Mouse (Mus musculus) right cerebral cortex, adult 18-20 months (tissue): ENCODE data around the gene Utrn.

Experiments used
- DNase-seq: peaks from one replicate; pipeline ENCODE4 v3.0.0; 2022; ENCODE audit warnings: mixed read lengths

Gene Utrn

DNA sequence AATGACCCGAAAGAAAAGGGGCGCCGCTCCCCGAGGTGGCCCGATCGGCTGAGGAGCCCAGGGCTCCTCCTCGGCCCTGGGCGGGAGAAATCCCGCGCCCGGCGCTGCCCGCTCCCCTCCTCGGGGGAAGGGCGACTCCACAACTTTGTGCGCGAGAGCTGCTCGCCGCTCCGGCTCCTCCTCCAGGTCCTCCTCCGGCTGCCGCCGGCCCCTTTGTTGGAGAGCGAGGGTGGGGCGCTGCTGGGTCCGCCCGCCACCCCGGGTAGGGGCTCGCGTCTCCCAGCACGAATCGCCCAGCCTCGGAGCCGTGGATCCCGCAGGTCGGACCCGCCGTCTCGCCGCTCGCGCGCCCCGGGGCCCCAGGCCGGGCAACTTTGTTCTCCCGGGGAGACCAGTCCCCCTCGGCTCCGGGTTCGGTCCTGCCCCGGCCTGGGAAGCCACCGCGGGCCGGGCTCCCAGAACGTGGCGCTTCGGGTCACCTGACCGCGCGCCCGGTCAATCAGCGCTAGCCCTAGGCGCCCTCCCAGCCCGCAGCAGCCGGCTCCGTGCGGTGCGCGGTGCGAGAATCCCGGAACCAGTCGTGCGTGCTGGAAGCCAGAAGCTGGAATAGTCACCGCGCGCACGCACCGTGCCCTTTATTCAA, at the start of gene Utrn:
TSS of gene Utrn (minus strand) at position 337 of the 643 bp plus-strand sequence.
- peak; percentile 58 for DNase-seq

DNA sequence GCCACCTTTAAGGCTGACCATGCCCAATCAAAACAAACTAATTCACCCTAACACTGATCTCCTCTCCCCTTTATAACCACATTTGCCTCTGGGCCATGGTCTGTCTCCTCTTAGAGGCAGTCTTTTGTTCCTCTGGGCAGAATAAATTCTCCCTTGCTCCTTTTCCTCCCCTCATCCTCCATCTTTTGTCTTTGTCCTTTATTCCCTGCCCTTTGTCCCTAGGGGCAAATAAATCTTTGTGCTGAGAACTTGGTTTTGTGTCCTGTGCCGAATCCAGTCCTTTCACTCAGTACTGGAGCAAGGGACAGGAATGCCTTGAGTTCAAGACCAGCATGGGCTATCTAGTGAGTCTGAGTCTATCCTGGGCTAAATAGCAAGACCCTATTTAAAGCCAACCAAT, 48.5 kb upstream of the Utrn start:
- no peak for DNase-seq

DNA sequence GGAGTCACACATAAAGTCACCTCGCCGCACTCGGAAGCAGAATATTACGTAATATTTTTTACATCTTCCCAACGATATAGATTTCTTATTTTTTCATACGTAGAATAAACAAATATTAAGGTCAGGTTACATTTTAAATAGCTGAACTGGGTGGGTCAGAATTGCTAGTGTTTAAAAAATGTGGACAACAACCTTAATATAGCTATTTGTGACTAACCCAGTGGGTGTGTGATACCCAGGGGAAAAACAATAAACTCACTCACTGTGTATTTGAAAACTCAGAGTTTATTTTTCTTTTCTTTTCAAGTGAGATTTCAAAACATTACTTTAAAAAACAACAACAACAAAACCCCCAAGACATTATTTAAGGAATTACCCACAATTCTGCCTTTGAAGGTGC, 47.2 kb upstream of the Utrn start:
- DNase-seq = no peak

DNA sequence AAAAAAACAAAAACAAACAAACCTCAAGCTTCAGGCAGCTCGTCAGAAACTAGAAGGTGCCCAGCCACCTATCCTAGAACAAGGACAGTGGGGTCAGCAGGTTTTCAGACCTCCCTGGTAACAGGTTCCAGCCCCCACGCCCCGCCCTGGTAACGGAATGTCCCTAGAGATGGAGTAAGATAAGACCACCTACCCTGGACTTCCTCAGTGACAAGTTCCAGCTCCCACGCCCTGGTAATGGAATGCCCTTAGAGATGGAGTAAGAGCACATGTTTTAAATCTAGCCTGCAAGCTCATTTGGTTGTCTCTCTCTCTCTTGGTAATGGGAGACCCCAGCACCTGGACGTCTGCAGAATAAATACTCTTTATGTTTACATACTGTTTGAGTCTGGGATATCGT, 46.7 kb upstream of the Utrn start:
- no peak for DNase-seq

DNA sequence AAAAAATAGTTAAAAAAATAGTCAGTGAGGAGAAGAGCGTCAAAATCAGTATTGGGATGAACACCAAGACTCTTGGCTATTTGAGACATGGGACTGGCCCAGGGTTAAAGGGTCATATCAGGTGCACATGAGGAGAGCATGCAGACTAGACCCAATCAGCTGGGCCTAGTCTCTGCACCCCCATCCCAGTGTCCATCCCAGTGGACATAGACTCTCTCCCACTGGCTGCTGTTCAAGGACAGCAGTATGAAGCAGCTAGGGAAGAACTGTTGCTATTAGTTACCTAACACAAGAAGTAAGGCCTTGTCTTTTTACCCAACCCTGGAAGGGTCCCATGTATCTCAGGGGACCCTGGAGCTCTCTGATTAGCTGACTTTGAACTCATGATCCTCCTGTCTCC, 45.0 kb upstream of the Utrn start:
- no peak for DNase-seq

DNA sequence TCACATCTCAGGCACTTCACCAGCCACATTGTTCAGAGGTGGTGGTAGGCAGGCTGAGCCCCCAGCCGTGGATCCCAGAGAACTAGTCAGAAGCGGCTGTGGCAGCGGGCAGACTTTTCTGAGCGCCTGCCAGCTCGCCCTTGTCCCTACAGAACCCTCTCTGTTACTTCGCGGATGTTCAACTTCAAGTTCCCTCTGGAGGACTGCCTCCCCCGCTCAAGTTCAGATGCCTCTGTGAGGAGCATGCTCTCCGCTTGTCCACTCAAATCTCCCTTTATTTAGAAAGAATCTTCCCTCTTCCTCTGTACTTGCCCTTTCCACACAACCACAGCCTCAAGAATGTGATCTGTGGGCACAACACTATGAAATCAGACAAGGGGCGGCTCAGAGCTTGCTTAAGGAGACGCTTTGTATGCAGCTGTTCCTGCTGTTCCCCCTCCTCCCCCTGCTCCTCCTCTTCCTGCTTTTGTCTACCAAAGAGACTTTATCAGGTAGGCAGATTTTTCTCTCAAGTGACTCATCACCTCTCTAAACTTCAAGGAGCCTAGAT, 42.9 kb upstream of the Utrn start:
- DNase-seq = peak; percentile 37

DNA sequence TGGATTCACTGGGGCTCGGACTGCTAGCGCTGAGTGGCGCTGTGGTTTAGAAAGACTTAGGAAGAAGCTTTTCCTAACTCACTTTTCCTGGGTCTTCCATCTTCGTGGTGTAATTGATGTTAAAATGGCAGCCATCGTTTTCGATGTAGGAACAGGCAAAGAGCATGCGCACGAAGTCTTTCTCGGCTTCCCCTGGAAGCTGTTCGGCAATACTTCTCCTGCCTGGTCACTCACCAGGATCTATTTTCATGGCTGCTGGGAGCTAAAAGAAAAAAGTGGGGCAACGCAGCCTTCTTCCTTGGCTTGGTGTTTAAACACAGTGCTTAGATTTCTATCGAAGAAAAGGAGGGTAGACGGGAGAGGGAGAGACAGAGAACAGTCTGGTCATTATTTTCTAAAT, 42.3 kb upstream of the Utrn start:
- DNase-seq = no peak

DNA sequence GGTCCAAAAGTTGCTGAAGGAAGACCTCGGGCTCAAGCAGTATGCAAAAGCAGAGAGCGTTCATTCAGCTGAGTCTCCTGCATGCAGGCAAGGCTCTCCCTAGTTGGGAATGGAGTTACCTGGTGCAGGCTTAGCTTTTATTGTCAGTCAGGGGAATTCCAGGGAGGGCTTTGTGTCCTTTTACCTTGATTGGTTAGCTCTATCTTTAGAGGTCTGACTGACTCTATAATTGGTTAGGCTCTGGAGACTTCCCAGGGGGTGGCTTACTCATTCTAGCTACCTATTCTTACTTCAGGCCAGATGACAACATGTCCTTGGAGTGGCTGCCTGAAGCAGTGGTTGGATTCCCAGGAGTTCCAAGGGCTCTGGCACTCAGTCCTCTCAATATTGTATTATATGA, 40.7 kb upstream of the Utrn start:
- DNase-seq = no peak

DNA sequence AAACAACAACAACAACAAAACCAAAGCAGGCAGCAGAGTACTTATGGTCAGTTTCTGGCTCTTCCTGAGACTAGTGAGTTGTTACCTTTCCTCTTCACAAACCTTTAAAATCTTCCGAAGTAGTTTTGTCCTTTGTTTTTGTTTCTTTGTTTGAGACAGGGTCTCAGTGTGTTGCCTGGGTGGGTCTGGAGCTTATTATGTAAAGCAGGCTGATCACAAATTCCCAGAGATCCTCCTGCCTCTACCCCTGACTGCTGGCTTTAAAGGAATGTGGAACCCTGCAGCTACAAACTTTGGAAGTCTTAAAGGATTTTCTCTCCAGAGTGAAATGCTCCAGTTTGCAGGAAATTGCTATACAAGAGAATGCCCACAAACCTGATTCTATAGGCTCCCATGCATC, 40.0 kb upstream of the Utrn start:
- DNase-seq = no peak

DNA sequence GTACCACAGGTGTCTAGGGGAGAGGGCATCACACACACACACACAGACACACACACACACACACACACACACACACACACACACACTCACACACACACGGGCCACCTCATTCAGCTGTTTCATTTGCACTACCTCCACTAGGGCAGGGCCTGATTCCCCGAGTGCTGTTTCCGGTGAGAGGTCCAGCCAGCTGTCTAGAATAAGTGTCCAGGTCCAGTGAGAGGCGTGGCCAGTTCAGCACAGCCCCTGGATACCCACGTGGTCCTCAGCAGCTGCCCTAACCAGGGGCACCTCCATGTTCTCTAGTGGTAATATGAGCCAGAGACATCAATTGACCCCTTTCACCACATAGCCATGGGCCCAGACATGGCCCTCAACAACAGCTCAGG, 35.0 kb upstream of the Utrn start:
- no peak for DNase-seq

DNA sequence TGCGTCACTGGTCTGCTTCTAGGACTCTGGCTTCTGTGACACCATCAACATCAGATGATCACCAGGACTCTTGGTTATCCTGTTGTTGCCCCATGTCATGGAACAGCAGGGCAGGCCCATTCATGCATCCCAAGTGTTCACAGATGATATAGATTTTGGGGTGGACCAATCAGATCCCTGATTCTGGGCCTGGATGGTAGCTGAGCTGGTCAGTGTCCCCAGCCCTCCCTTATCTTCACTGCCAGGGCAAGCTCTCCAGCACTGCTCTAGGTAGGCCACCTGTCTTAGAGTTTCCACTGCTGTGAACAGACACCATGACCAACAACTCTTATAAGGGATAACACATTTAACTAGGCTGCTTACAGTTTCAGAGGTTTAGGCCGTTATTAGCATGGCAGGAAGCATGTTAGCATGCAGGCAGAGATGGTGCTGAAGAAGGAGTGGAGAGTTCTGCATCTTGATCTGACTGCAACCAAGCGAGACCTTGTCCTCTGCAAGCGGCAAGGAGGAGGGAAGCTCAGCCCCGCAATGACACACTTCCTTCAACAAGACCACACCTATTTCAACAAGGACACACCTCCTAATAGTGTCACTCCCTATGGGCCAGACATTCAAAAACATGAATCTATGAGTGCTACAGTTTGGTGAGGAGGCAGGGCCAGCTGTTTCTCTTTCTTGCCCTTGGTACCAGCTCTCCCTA, 34.4 kb upstream of the Utrn start:
- no peak for DNase-seq

DNA sequence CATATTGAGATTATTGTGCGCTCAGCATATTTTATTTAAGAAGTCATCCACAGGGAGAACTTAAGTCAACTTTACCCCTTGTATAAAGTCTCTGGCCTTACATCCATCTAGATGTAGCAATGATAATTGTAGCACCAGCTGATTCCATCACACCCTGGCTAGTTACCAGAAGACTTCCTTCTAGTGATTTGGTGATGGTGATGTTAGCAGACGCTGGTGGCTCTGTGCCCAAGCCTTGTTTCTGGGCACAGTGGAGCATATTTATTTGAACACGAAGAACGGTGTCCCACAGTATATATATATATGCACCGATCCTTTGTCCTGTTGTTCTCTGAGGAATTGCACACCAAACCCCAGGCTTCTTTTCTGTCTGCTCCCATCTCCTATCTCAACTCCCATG, 30.7 kb upstream of the Utrn start:
- DNase-seq = no peak

DNA sequence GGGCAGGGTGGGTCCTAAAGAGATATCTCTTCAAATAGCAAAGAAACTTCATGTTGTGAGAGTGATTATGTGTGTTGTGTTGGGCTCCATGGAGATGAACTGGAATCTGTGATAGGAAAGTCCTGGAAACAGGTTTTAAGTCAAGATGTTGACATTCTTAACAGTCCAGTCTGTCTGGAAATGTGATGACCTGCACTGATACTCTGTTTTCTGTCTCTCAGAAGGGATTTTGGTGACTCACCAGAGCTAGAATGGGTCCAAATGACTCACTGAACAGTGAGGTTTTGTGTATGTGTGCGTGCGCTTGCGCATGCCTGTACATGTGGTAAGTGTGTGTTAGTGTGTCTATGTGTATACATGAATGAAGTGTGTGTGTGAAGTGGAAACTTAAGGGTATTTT, 24.2 kb upstream of the Utrn start:
- DNase-seq = no peak

DNA sequence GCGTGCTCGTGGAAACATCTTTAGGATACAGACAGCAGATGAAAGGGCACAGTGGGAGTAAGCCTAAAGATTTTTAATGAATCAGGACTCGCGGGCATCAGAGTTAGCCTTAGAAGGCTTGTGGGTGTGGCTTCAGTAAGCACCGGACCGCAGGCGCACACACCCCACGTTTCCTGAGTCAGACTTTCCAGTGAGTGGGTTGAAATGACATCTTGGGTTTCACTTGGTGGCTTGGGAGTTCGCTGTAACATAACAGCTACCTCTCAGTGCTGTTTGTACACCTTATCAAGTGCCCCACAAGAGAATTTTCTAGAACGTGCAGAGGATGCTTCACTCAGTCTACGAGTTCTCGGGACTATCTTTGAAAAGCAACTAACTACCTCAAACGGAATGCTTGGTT, 19.2 kb upstream of the Utrn start:
- DNase-seq = peak; percentile 13

DNA sequence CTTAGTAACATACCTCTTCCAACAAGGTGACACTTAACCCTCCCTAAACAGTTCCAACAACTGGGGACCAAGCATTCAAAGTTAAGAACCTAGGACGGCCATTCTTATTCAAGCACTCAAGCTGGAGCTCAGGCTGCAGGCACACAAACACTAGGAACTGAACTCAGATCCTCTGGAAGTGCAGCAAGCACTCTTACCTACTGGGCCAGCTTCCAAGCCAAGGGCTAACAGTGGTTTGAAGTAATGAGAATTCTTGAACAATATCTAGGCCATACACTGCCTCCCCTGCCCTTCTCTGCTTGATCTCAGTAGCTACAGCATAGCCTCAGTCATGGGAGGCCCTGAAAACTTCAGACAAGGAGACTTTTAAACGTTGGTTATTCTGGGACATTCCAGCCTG, 18.6 kb upstream of the Utrn start:
- DNase-seq = no peak

DNA sequence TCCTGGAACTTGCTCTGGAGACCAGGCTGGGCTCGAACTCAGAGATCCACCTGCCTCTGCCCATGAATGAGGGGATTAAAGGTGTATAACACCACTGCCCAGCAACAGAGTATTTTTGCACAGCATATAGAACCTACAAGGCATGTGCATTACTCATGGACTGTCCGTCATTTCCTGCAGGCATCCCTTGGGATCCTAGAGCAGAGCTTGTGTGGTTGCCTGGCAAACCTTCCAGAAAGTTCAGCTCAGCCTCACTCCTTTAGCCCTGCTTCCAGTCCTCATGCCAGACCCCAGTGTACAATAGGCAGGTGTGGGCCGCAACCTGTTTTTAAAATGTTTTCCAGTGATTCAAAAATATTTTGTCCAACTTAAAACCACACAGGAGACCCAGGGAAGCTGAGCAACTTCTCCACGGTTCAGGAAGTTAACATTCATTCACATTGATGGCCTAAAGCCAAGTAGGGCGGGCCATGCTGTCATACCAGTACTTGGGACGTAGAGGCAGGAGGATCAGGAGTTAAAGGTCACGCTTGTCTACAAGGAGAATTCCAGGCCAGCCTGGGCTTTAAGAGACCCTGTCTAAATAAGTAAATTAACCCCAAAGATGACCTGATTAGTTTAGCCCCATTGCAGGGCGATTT, 15.3 kb upstream of the Utrn start:
- DNase-seq = no peak

DNA sequence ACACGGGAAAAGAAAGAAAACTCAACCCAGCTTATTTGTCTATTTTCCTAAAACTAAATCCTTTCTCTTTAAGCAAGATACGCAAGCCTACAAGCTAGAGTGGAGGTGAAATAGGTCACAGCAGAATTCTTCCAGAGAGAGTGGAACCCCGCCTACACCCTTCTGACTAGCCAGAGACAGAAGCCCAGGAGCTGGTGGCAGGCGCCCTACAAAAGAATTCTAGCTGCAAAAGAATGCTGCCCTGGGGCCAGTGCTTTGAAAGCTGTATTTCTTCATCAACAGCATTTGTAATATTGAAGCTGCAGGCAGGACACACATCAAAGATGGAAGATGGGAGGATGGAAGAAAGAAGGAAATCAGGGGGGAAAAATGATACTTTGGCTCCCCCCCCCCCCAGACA, 12.7 kb upstream of the Utrn start:
- DNase-seq = no peak

DNA sequence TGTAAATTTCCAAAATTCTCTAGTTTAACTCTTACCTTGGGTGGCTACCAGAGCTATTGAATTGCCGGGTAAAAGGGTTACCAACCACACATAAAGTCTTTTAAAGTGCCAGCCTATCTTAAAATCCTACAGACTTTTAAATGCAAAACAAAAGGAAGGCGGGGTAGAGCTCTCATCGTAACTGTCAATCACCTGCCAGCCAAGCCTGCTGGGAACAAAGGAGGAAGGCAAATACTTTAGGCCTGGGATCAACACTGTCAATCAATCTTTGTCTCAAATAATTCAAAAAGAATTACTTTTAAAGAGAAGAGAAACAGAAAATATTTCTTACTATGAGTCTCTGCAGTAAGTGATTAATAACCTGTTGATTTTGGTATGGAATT, 10.1 kb upstream of the Utrn start:
- DNase-seq = no peak

DNA sequence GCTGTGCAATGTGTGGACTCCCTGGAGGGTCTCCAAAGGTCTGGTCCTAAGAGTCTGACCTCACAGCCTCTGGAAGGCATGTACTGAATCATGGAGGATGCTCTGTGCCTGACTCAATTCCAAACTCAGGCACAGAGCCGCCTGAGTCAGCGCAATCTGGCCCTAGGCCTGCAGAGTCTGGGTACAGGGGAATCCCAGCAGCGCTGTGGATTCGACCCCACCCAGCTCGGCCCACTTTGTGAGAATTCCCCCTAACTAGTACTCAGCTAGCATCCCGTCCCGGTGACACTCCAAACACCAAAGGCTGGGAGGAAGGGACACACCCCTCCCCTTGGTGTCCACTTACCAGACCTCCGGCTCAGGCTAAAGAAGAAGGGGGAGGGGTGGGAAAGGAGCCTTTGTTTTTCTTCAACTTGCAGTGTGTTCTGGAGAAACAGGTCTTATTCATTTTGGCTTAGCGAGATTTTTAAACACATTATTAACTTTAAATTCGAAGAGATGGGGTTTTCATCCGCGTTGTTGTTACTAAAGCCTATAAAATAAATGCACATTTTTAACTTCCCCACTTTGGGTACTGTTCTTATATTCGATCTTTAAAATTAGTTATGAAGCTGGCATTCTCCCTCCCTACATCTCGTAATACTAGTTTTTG, 9.6 kb upstream of the Utrn start:
- no peak for DNase-seq

DNA sequence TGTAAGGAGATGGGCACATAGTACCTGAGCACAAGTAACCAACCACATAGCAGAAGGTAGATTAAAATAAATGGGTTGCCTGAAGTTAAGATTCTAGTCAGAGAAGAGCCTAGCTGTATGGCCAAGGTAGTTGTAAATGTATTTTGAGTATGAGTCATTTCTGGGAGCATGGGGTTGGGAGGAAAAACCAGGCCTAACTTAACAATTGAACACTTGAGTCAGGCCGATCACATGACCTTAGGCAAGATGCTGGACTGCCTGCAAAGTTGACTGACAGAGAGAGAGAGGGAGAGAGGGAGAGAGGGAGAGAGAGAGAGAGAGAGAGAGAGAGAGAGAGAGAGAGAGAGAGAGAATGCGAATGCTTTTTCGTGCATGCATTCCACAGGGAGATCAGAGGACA, 7.3 kb upstream of the Utrn start:
- no peak for DNase-seq

DNA sequence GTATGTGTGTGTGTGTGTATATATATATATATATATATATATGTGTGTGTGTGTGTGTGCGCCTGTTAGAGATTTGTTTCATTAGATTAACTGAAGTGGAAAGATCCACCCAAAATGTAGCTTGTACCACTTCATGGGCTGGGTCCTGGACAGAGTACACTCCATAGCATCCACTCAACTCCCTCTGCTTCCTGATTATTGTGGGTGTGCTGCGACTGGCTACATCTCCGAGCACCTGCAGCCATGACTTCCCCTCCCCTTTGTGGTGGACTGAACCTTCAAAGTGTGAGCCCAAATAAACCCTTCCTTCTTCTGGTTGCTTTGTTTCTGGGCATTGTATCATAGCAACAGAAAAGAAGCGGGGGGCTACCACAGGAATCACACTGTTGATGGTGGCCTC, 6.2 kb upstream of the Utrn start:
- no peak for DNase-seq

DNA sequence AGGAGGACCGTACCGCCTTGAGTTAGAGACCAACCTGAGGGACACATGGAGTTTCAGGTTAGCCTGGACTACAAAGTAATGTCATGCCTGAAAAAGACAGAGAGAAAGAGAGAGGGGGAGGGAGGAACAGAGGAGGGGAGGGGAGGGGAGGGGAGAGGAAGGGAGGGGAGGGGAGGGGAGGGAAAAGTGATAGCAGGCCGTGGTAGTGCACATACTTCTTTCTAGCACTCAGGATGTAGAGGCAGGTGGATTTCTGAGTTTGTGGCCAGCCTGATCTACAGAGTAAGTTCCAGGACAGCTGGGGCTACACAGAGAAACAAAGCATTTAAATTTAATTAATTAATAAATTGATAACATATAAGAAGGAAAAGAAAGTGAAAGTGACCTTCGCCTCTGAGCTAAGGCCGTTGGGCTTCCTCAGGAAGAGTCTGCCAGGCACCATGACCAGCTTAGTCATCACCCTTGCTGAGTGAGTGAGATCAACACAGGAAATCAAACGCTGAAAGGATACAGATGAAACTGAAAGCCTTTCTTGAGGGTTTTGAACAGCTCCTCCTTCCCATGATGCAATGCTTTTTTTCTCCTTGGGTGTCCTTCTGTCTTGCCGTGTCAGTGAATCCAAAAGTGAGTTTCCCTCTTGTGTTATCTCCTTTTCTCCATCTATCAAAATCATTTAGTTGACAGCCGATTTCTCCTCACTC, 5.6 kb upstream of the Utrn start:
- DNase-seq = no peak

DNA sequence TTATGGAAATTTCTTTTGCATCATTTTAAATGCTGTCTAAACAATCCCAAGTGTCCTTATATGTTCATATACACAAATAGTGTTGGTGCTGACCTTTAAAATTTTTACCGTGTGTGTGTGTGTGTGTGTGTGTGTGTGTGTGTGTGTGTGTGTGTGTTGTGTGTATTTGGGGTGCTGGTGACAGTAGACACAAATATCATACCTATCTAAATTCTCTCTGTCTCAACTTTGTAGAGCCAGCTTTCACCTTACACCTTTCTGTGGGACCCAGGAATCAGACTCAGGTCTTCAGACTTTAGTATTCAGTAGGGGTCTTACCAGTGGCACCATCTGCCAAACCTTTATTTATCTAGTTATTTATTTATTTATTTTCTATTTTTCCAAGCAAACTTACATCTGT, 681 bp upstream of the Utrn start:
- no peak for DNase-seq
